ENCODE assay signal across 7 mouse cellular contexts in the genomic region with DNA sequence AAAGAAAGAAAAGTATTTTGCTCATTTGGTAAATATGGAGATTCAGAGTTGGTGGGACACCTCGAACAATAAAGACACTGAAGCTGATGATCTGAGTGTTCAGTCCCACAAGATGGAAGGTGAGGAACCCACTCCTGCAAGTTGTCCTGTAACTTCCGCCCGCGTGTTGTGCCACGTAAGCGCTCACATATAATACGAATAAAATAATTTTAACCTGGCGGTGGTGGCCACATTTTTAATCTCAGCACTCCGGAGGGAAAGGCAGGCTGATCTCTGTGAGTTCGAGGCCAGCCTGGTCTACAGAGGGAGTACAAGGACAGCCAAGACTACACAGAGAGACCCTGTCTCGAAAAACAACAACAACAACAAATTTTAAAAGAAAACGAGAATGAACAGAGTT. TPM values are rescaled to one million over a fixed set of nuclear protein-coding genes. Genes with fewer than 3 reads are reported as not detected.
DNase-seq lines count a peak whose midpoint lies in the region; ATAC-seq and TF ChIP-seq lines count a peak whose summit lies in the region.

No protein-coding gene starts in this region.

- DNase-seq in lung, postnatal 25 days (ENCODE audit: low spot score) = no peak
- no peak for DNase-seq in retina, embryonic 14.5 days (ENCODE audit: low spot score)
- no peak for DNase-seq in gastrocnemius, postnatal 25 days

- H3K27ac ChIP-seq in lung, embryonic 15.5 days = peak overlapping the region; percentile 88; the same call in 1 of the 2 replicates
- H3K27ac ChIP-seq in embryonic fibroblast, embryonic 13.5 days (ENCODE audit: insufficient read depth, low read length) = no peak overlapping the region
- H3K27ac ChIP-seq in intestine, embryonic 16.5 days (ENCODE audit: low read length) = no peak overlapping the region; the same call in 1 of the 2 replicates
- H3K27ac ChIP-seq in neural tube, embryonic 14.5 days (ENCODE audit: low read depth, low read length) = peak overlapping the region; percentile 77

- ATAC-seq in lung, embryonic 15.5 days (ENCODE audit: borderline replicate concordance, extremely low read depth, low FRiP score, low TSS enrichment) = 0 out of 2 replicates have a peak, but pooled peaks have one; percentile 11
- no peak for ATAC-seq in intestine, embryonic 16.5 days
- no peak for ATAC-seq in neural tube, embryonic 14.5 days (ENCODE audit: low read depth)

- no peaks in the 10 kb centered on the region; the same call in 1 of the 2 replicates for H3K36me3 ChIP-seq in lung, embryonic 15.5 days
- no peaks in the 10 kb centered on the region for H3K36me3 ChIP-seq in intestine, embryonic 16.5 days (ENCODE audit: control insufficient read depth, insufficient read depth, low read length)
- H3K36me3 ChIP-seq in neural tube, embryonic 14.5 days (ENCODE audit: control insufficient read depth, insufficient read depth, low read length) = no peaks in the 10 kb centered on the region

- WGBS in lung, embryonic 15.5 days = 48% methylated on average over 12 of the region's 12 CpGs
- WGBS in intestine, embryonic 16.5 days = 51% methylated on average over 12 of the region's 12 CpGs
- WGBS in neural tube, embryonic 14.5 days = 51% methylated on average over 12 of the region's 12 CpGs

- TF ChIP-seq CTCF in embryonic fibroblast, embryonic 13.5 days (IDR thresholded peaks at IDR 0.05; ENCODE audit: borderline replicate concordance, insufficient read depth, low read length) = no peak

- H3K27me3 ChIP-seq in lung, embryonic 15.5 days = no peaks in the 10 kb centered on the region
- H3K27me3 ChIP-seq in intestine, embryonic 16.5 days (replicated peaks; ENCODE audit: control insufficient read depth, insufficient read depth, low read length) = no peaks in the 10 kb centered on the region
- H3K27me3 ChIP-seq in neural tube, embryonic 14.5 days (ENCODE audit: control insufficient read depth, insufficient read depth, low read length) = no peaks in the 10 kb centered on the region

- peak overlapping the region; percentile 93 for H3K9ac ChIP-seq in lung, embryonic 15.5 days
- H3K9ac ChIP-seq in intestine, embryonic 16.5 days (ENCODE audit: low read depth, low read length) = peak overlapping the region; percentile 89
- H3K9ac ChIP-seq in neural tube, embryonic 14.5 days (replicated peaks; ENCODE audit: low read depth, low read length) = peak overlapping the region; percentile 89

- H3K4me3 ChIP-seq in lung, embryonic 15.5 days = peak overlapping the region; percentile 79
- H3K4me3 ChIP-seq in embryonic fibroblast, embryonic 13.5 days (ENCODE audit: insufficient read depth, low read length) = peak overlapping the region; percentile 82
- H3K4me3 ChIP-seq in intestine, embryonic 16.5 days (ENCODE audit: low read length) = peak overlapping the region; percentile 87
- peak overlapping the region; percentile 94 for H3K4me3 ChIP-seq in neural tube, embryonic 14.5 days (ENCODE audit: low read depth, low read length)

- no peaks in the 10 kb centered on the region for H3K9me3 ChIP-seq in lung, embryonic 15.5 days
- H3K9me3 ChIP-seq in intestine, embryonic 16.5 days (ENCODE audit: control insufficient read depth, low read length) = no peaks in the 10 kb centered on the region
- H3K9me3 ChIP-seq in neural tube, embryonic 14.5 days (ENCODE audit: control insufficient read depth, low read length) = no peaks in the 10 kb centered on the region

- peak overlapping the region; percentile 74 for H3K4me2 ChIP-seq in lung, embryonic 15.5 days
- peak overlapping the region; percentile 55 for H3K4me2 ChIP-seq in intestine, embryonic 16.5 days (ENCODE audit: low read depth, low read length)
- peak overlapping the region; percentile 82 for H3K4me2 ChIP-seq in neural tube, embryonic 14.5 days (ENCODE audit: low read depth, low read length)

- H3K4me1 ChIP-seq in lung, embryonic 15.5 days = peaks cover 15% of the 10 kb centered on the region
- H3K4me1 ChIP-seq in embryonic fibroblast, embryonic 13.5 days (ENCODE audit: control insufficient read depth, insufficient read depth, low read length) = no peaks in the 10 kb centered on the region; the same call in 1 of the 2 replicates
- peaks cover 18% of the 10 kb centered on the region for H3K4me1 ChIP-seq in intestine, embryonic 16.5 days (ENCODE audit: control insufficient read depth, insufficient read depth, low read length)
- H3K4me1 ChIP-seq in neural tube, embryonic 14.5 days (ENCODE audit: control insufficient read depth, insufficient read depth, low read length) = peaks cover 16% of the 10 kb centered on the region

- no peak for TF ChIP-seq POLR2A in embryonic fibroblast, embryonic 13.5 days (IDR thresholded peaks at IDR 0.05; ENCODE audit: low read depth, low read length)

RNA-seq across cellular contexts. Expression of a gene that starts 0.6 kb away (rescaled TPM):
- 223 and 224 TPM in 2 replicates for polyA plus RNA-seq in lung, embryonic 15.5 days (2015; fragmentation: Nextera tagmentation; extraction: Ambion mirVana)
- 162 and 173 TPM in 2 replicates for polyA plus RNA-seq in embryonic fibroblast, embryonic 13.5 days (2011; ENCODE audit: insufficient read length, low read depth, missing spikeins)
- 185 and 199 TPM in 2 replicates for polyA plus RNA-seq in intestine, embryonic 16.5 days (2015; fragmentation: Nextera tagmentation; extraction: Ambion mirVana)
- 260 and 276 TPM in 2 replicates for polyA plus RNA-seq in neural tube, embryonic 14.5 days (2014; fragmentation: Nextera tagmentation; extraction: Ambion mirVana)
- 10 to 100 TPM; 37.1 to 40.7 TPM for total RNA-seq in gastrocnemius, postnatal 25 days (2021)

RNA-seq across cellular contexts. Expression of a gene that starts 3.5 kb away (rescaled TPM):
- polyA plus RNA-seq in lung, embryonic 15.5 days (2015; fragmentation: Nextera tagmentation; extraction: Ambion mirVana) = not detected in 2 replicates
- not detected in 2 replicates for polyA plus RNA-seq in embryonic fibroblast, embryonic 13.5 days (2011; ENCODE audit: insufficient read length, low read depth, missing spikeins)
- polyA plus RNA-seq in intestine, embryonic 16.5 days (2015; fragmentation: Nextera tagmentation; extraction: Ambion mirVana) = 0.20 TPM in 1 of 2 replicates, not detected in the other
- polyA plus RNA-seq in neural tube, embryonic 14.5 days (2014; fragmentation: Nextera tagmentation; extraction: Ambion mirVana) = not detected in 2 replicates
- total RNA-seq in gastrocnemius, postnatal 25 days (2021) = not detected

RNA-seq across cellular contexts. Expression of a gene that starts 19.8 kb away (rescaled TPM):
- 41.0 and 45.8 TPM in 2 replicates for polyA plus RNA-seq in lung, embryonic 15.5 days (2015; fragmentation: Nextera tagmentation; extraction: Ambion mirVana)
- polyA plus RNA-seq in embryonic fibroblast, embryonic 13.5 days (2011; ENCODE audit: insufficient read length, low read depth, missing spikeins) = 23.5 and 38.7 TPM in 2 replicates
- 27.5 and 30.5 TPM in 2 replicates for polyA plus RNA-seq in intestine, embryonic 16.5 days (2015; fragmentation: Nextera tagmentation; extraction: Ambion mirVana)
- 83.1 and 84.7 TPM in 2 replicates for polyA plus RNA-seq in neural tube, embryonic 14.5 days (2014; fragmentation: Nextera tagmentation; extraction: Ambion mirVana)
- total RNA-seq in gastrocnemius, postnatal 25 days (2021) = 1 to 10 TPM; 4.4 to 6.2 TPM

RNA-seq across cellular contexts. Expression of a gene that starts 34.3 kb away (rescaled TPM):
- 5.2 and 6.4 TPM in 2 replicates for polyA plus RNA-seq in lung, embryonic 15.5 days (2015; fragmentation: Nextera tagmentation; extraction: Ambion mirVana)
- 21.3 and 28.4 TPM in 2 replicates for polyA plus RNA-seq in embryonic fibroblast, embryonic 13.5 days (2011; ENCODE audit: insufficient read length, low read depth, missing spikeins)
- 15.4 and 19.8 TPM in 2 replicates for polyA plus RNA-seq in intestine, embryonic 16.5 days (2015; fragmentation: Nextera tagmentation; extraction: Ambion mirVana)
- polyA plus RNA-seq in neural tube, embryonic 14.5 days (2014; fragmentation: Nextera tagmentation; extraction: Ambion mirVana) = 1.5 and 2.5 TPM in 2 replicates
- 1 to 10 TPM; 3.0 to 4.7 TPM for total RNA-seq in gastrocnemius, postnatal 25 days (2021)

Comparison
In these comparisons a context has a peak if more than half of its experiments do, and no peak if none do; other contexts are left out.
1. H3K27ac ChIP-seq: peak in lung, embryonic 15.5 days (single experiment) and neural tube, embryonic 14.5 days (single experiment); none in embryonic fibroblast, embryonic 13.5 days (single experiment) and intestine, embryonic 16.5 days (single experiment).
2. Peak in every context shown above with its lines, with median percentiles within 50 percentile points of each other: H3K4me2 ChIP-seq, H3K4me3 ChIP-seq and H3K9ac ChIP-seq.